Mouse (Mus musculus) thymus, postnatal 14 days (tissue): ENCODE measurements around the gene Lsm14b.

ENCODE experiments used
- DNase-seq: peaks from one replicate; pipeline ENCODE4 v3.0.0; 2021

Gene Lsm14b

GRCm38 (mm10) chr2:180020091-180020661 is 4.6 kb upstream of the Lsm14b start:
- DNase-seq = no peak

GRCm38 (mm10) chr2:180020919-180021318 is 3.9 kb upstream of the Lsm14b start:
- no peak for DNase-seq

GRCm38 (mm10) chr2:180022751-180023150 is 2.0 kb upstream of the Lsm14b start:
- no peak for DNase-seq

- peak; percentile 81 for DNase-seq
Measured at GRCm38 (mm10) chr2:180025135-180025860, 511 bp downstream of the Lsm14b start.

- no peak for DNase-seq
Measured at GRCm38 (mm10) chr2:180025861-180026200, 1.0 kb downstream of the Lsm14b start.

GRCm38 (mm10) chr2:180027768-180028167 is 3.0 kb downstream of the Lsm14b start:
- DNase-seq = no peak

GRCm38 (mm10) chr2:180031270-180031669 is 6.5 kb downstream of the Lsm14b start:
- no peak for DNase-seq

GRCm38 (mm10) chr2:180032925-180033324 is 8.1 kb downstream of the Lsm14b start:
- no peak for DNase-seq

GRCm38 (mm10) chr2:180033956-180034355 is 9.2 kb downstream of the Lsm14b start:
- DNase-seq = no peak

GRCm38 (mm10) chr2:180034753-180035152 is 10.0 kb downstream of the Lsm14b start:
- no peak for DNase-seq

- DNase-seq = no peak
Measured at GRCm38 (mm10) chr2:180040406-180040805, 15.6 kb downstream of the Lsm14b start.

GRCm38 (mm10) chr2:180041577-180042255 is 16.9 kb downstream of the Lsm14b start:
- DNase-seq = peak; percentile 67

GRCm38 (mm10) chr2:180042256-180042857 is 17.6 kb downstream of the Lsm14b start, which contains the start of the genes Psma7 and Ss18l1:
Psma7 (minus strand) TSS chr2:180042433.
Ss18l1 (plus strand) TSS chr2:180042509.
- peak; percentile 92 for DNase-seq

GRCm38 (mm10) chr2:180042858-180043515 is 18.2 kb downstream of the Lsm14b start:
- DNase-seq = peak; percentile 77

- peak; percentile 56 for DNase-seq
Measured at GRCm38 (mm10) chr2:180045283-180045682, 20.5 kb downstream of the Lsm14b start.

- DNase-seq = no peak
Measured at GRCm38 (mm10) chr2:180047580-180047979, 22.8 kb downstream of the Lsm14b start.

GRCm38 (mm10) chr2:180047980-180048635 is 23.3 kb downstream of the Lsm14b start:
- no peak for DNase-seq

GRCm38 (mm10) chr2:180050986-180051385 is 26.2 kb downstream of the Lsm14b start:
- DNase-seq = peak; percentile 89

- DNase-seq = peak; percentile 63
Measured at GRCm38 (mm10) chr2:180051986-180052733, 27.4 kb downstream of the Lsm14b start.

GRCm38 (mm10) chr2:180053001-180053400 is 28.2 kb downstream of the Lsm14b start:
- DNase-seq = no peak

GRCm38 (mm10) chr2:180063338-180064131 is 38.7 kb downstream of the Lsm14b start:
- no peak for DNase-seq
